Mouse (Mus musculus): Measurements from ENCODE around the gene Capza3. TPM values are rescaled to one million over a fixed set of nuclear protein-coding genes. Genes with fewer than 3 reads are reported as not detected.

Gene Capza3
- total and polyA plus RNA-seq, 3 experiments = not detected

- DNase-seq (ENCODE audit: extremely low read depth) = no peak
- in situ Hi-C loops (cut with MboI; ENCODE audit: low pct_ligation_motif_present, low pct_unique_long_range_greater_than_20kb, low sequenced_read_pairs) = no loop called here
- no peaks in the 10 kb centered on the region for H3K27me3 ChIP-seq (replicated peaks)
- H3K79me2 ChIP-seq (replicated peaks; ENCODE audit: control insufficient read depth, extremely low read depth, insufficient read depth, poor library complexity, severe bottlenecking) = no peaks in the 10 kb centered on the region
- dilution Hi-C loops (cut with MboI; ENCODE audit: extremely low pct_ligation_motif_present, extremely low pct_unique_long_range_greater_than_20kb, low sequenced_read_pairs) = no loop called here
- H3K4me2 ChIP-seq (ENCODE audit: insufficient read depth, low read depth, poor library complexity, severe bottlenecking) = no peak overlapping the region
- no peak overlapping the region for H3K9ac ChIP-seq (ENCODE audit: insufficient read depth, low read depth)
- no peaks in the 10 kb centered on the region for H3K4me1 ChIP-seq (ENCODE audit: control insufficient read depth in 1 of 2, insufficient read depth in 2 of 2)
- TF ChIP-seq KAT2A (IDR thresholded peaks at IDR 0.05; ENCODE audit: insufficient replicate concordance, low read length) (no peak), GABPA (IDR thresholded peaks at IDR 0.05; ENCODE audit: insufficient replicate concordance, low read depth, low read length) (no peak), JUND (conservative IDR thresholded peaks at IDR 0.05; ENCODE audit: low read depth, low read length) (no peak), UBTF (IDR thresholded peaks at IDR 0.05; ENCODE audit: low read depth, low read length) (no peak), TCF12 (IDR thresholded peaks at IDR 0.05; ENCODE audit: low read depth, low read length) (no peak), ZKSCAN1 (IDR thresholded peaks at IDR 0.05; ENCODE audit: borderline replicate concordance, low read depth, low read length) (no peak), ELF1 (IDR thresholded peaks at IDR 0.05; ENCODE audit: low read depth, low read length) (no peak), HCFC1 (IDR thresholded peaks at IDR 0.05; ENCODE audit: low read depth, low read length) (no peak), E2F4 (IDR thresholded peaks at IDR 0.05; ENCODE audit: insufficient replicate concordance, low read depth, low read length) (no peak), SMC3 (IDR thresholded peaks at IDR 0.05; ENCODE audit: low read depth, low read length) (no peak), CHD2 (IDR thresholded peaks at IDR 0.05; ENCODE audit: low read length) (no peak), POLR2AphosphoS2 (IDR thresholded peaks at IDR 0.05; ENCODE audit: low read depth, low read length) (no peak)
- no peak overlapping the region for H3K27ac ChIP-seq (ENCODE audit: insufficient read depth, low read depth)
- H3K36me3 ChIP-seq (replicated peaks in 1 of 2; ENCODE audit: control insufficient read depth in 1 of 2, insufficient read depth in 1 of 2, low read length in 1 of 2) = no peaks in the 10 kb centered on the region
- no peak overlapping the region for H3K4me3 ChIP-seq (replicated peaks in 1 of 3; ENCODE audit: low read depth in 2 of 3, low read length in 2 of 3, poor library complexity in 1 of 3)
- peaks cover 56% of the 10 kb centered on the region for H3K9me3 ChIP-seq (replicated peaks; ENCODE audit: low read length)
These were observed 16.6 kb upstream of the Capza3 start for GRCm38 (mm10) chr6:140024404-140024803.

GRCm38 (mm10) chr6:140041357-140041756 lies 305 bp downstream of the Capza3 start, which contains the start of gene Plcz1:
TSS of gene Plcz1 (minus strand) at chr6:140041457.
- peaks cover 67% of the 10 kb centered on the region for H3K9me3 ChIP-seq (replicated peaks; ENCODE audit: low read length)
- H3K27me3 ChIP-seq (replicated peaks) = no peaks in the 10 kb centered on the region
- no peak within 1 kb of the TSS for H3K9ac ChIP-seq (ENCODE audit: insufficient read depth, low read depth)
- TF ChIP-seq EP300 (IDR thresholded peaks at IDR 0.05; ENCODE audit: low read length) = no peak
- no peak for TF ChIP-seq POLR2AphosphoS2 (IDR thresholded peaks at IDR 0.05; ENCODE audit: low read depth, low read length)
- TF ChIP-seq ETS1 (conservative IDR thresholded peaks at IDR 0.05; ENCODE audit: low read depth, low read length) = no peak
- TF ChIP-seq KAT2A (IDR thresholded peaks at IDR 0.05; ENCODE audit: insufficient replicate concordance, low read length) = no peak
- no peak for TF ChIP-seq SIN3A (IDR thresholded peaks at IDR 0.05; ENCODE audit: low read length)
- TF ChIP-seq UBTF (IDR thresholded peaks at IDR 0.05; ENCODE audit: low read depth, low read length) = no peak
- TF ChIP-seq ZC3H11A (IDR thresholded peaks at IDR 0.05; ENCODE audit: low read depth, low read length) = no peak
- TF ChIP-seq ZMIZ1 (IDR thresholded peaks at IDR 0.05; ENCODE audit: low read depth, low read length) = no peak
- no peak for TF ChIP-seq ZKSCAN1 (IDR thresholded peaks at IDR 0.05; ENCODE audit: borderline replicate concordance, low read depth, low read length)
- no peak for TF ChIP-seq POLR2A (IDR thresholded peaks at IDR 0.05; ENCODE audit: low read depth, low read length)
- no peak for TF ChIP-seq MYC (IDR thresholded peaks at IDR 0.05; ENCODE audit: low read depth, low read length)
- TF ChIP-seq GABPA (IDR thresholded peaks at IDR 0.05; ENCODE audit: insufficient replicate concordance, low read depth, low read length) = no peak
- no peak for TF ChIP-seq TCF12 (IDR thresholded peaks at IDR 0.05; ENCODE audit: low read depth, low read length)
- no peak for TF ChIP-seq BHLHE40 (IDR thresholded peaks at IDR 0.05; ENCODE audit: low read depth, low read length)
- TF ChIP-seq IRF4 (IDR thresholded peaks at IDR 0.05; ENCODE audit: low read depth, low read length) = no peak
- no peak for TF ChIP-seq RCOR1 (conservative IDR thresholded peaks at IDR 0.05; ENCODE audit: low read depth, low read length)
- TF ChIP-seq MAZ (IDR thresholded peaks at IDR 0.05; ENCODE audit: low read depth, low read length) = no peak
- no peak for TF ChIP-seq MAFK (IDR thresholded peaks at IDR 0.05; ENCODE audit: insufficient replicate concordance, low read length)
- TF ChIP-seq E2F4 (IDR thresholded peaks at IDR 0.05; ENCODE audit: insufficient replicate concordance, low read depth, low read length) = no peak
- no peak for TF ChIP-seq MXI1 (IDR thresholded peaks at IDR 0.05; ENCODE audit: low read depth, low read length)
- no peaks in the 10 kb centered on the region for H3K79me2 ChIP-seq (replicated peaks; ENCODE audit: control insufficient read depth, extremely low read depth, insufficient read depth, poor library complexity, severe bottlenecking)
- no peaks in the 10 kb centered on the region for H3K4me1 ChIP-seq (ENCODE audit: control insufficient read depth in 1 of 2, insufficient read depth in 2 of 2)
- in situ Hi-C loops (cut with MboI; ENCODE audit: low pct_ligation_motif_present, low pct_unique_long_range_greater_than_20kb, low sequenced_read_pairs) = no loop called here
- H3K36me3 ChIP-seq (replicated peaks in 1 of 2; ENCODE audit: control insufficient read depth in 1 of 2, insufficient read depth in 1 of 2, low read length in 1 of 2) = no peaks in the 10 kb centered on the region
- dilution Hi-C loops (cut with MboI; ENCODE audit: extremely low pct_ligation_motif_present, extremely low pct_unique_long_range_greater_than_20kb, low sequenced_read_pairs) = no loop called here
- no peak for DNase-seq (ENCODE audit: extremely low read depth)
- H3K4me3 ChIP-seq (replicated peaks in 1 of 3; ENCODE audit: low read depth in 2 of 3, low read length in 2 of 3, poor library complexity in 1 of 3) = no peak within 1 kb of the TSS
- H3K27ac ChIP-seq (ENCODE audit: insufficient read depth, low read depth) = no peak within 1 kb of the TSS
- no peak within 1 kb of the TSS for H3K4me2 ChIP-seq (ENCODE audit: insufficient read depth, low read depth, poor library complexity, severe bottlenecking)

All from CH12.LX (cell line).